Mouse (Mus musculus): ENCODE results near the gene Rpl6. TPM values are rescaled to one million over a fixed set of nuclear protein-coding genes. Genes with fewer than 3 reads are reported as not detected.
A peak's percentile ranks its signal among the peaks of the same experiment; 100 is the strongest.

Rpl6 gene
- polyA plus RNA-seq, 1 experiment from 2014 or later: 315 TPM

GRCm38 (mm10) chr5:121184375-121184774, 19.9 kb upstream of the Rpl6 start:
- H3K27me3 ChIP-seq (ENCODE audit: insufficient read depth, low read length): no peaks in the 10 kb centered on the region
- H3K27ac ChIP-seq (ENCODE audit: low read depth): no peak overlapping the region; the same call in 1 of the 2 replicates
- ATAC-seq (no peak), DNase-seq (no peak)
- H3K36me3 ChIP-seq (replicated peaks; ENCODE audit: insufficient read depth, low read length): no peaks in the 10 kb centered on the region
- no peak overlapping the region for H3K4me2 ChIP-seq (ENCODE audit: low read depth, low read length)
- WGBS (ENCODE audit: insufficient replicate concordance): 47% methylated on average over 2 of the region's 2 CpGs
- H3K4me3 ChIP-seq (ENCODE audit: low read depth, low read length): no peak overlapping the region
- H3K9me3 ChIP-seq (ENCODE audit: low read length): no peaks in the 10 kb centered on the region
- peaks cover 35% of the 10 kb centered on the region for H3K4me1 ChIP-seq (ENCODE audit: insufficient read depth)
- H3K9ac ChIP-seq (replicated peaks): no peak overlapping the region
- TF ChIP-seq CTCF (IDR thresholded peaks at IDR 0.05; ENCODE audit: low read depth) (no peak), EP300 (IDR thresholded peaks at IDR 0.05; ENCODE audit: low read depth) (no peak)

- 30% methylated on average over 11 of the region's 11 CpGs for WGBS (ENCODE audit: insufficient replicate concordance)
- peaks cover 38% of the 10 kb centered on the region for H3K4me1 ChIP-seq (ENCODE audit: insufficient read depth)
- H3K9ac ChIP-seq (replicated peaks): peak overlapping the region; percentile 34; the same call in 1 of the 2 replicates
- H3K27ac ChIP-seq (ENCODE audit: low read depth): peak overlapping the region; percentile 37
- no peaks in the 10 kb centered on the region for H3K36me3 ChIP-seq (replicated peaks; ENCODE audit: insufficient read depth, low read length)
- no peak overlapping the region for H3K4me3 ChIP-seq (ENCODE audit: low read depth, low read length)
- ATAC-seq (peak; percentile 72), DNase-seq (no peak)
- H3K27me3 ChIP-seq (ENCODE audit: insufficient read depth, low read length): no peaks in the 10 kb centered on the region
- peak overlapping the region; percentile 41; the same call in 1 of the 2 replicates for H3K4me2 ChIP-seq (ENCODE audit: low read depth, low read length)
- no peaks in the 10 kb centered on the region for H3K9me3 ChIP-seq (ENCODE audit: low read length)
- TF ChIP-seq CTCF (IDR thresholded peaks at IDR 0.05; ENCODE audit: low read depth) (no peak), EP300 (IDR thresholded peaks at IDR 0.05; ENCODE audit: low read depth) (0 out of 2 replicates have a peak, but pooled peaks have one; percentile 14)
These were observed 19.2 kb upstream of the Rpl6 start for GRCm38 (mm10) chr5:121184945-121185551.

- no peaks in the 10 kb centered on the region for H3K9me3 ChIP-seq (ENCODE audit: low read length)
- no peak overlapping the region for H3K4me3 ChIP-seq (ENCODE audit: low read depth, low read length)
- peaks cover 42% of the 10 kb centered on the region for H3K4me1 ChIP-seq (ENCODE audit: insufficient read depth)
- H3K9ac ChIP-seq (replicated peaks): no peak overlapping the region
- H3K27ac ChIP-seq (ENCODE audit: low read depth): no peak overlapping the region
- DNase-seq: no peak
- H3K4me2 ChIP-seq (ENCODE audit: low read depth, low read length): no peak overlapping the region
- 82% methylated on average over 8 of the region's 8 CpGs for WGBS (ENCODE audit: insufficient replicate concordance)
- H3K27me3 ChIP-seq (ENCODE audit: insufficient read depth, low read length): no peaks in the 10 kb centered on the region
- no peaks in the 10 kb centered on the region for H3K36me3 ChIP-seq (replicated peaks; ENCODE audit: insufficient read depth, low read length)
- TF ChIP-seq EP300 (IDR thresholded peaks at IDR 0.05; ENCODE audit: low read depth) (no peak), CTCF (IDR thresholded peaks at IDR 0.05; ENCODE audit: low read depth) (no peak)
- ATAC-seq: no peak
These were observed 16.7 kb upstream of the Rpl6 start for GRCm38 (mm10) chr5:121187580-121188001.

GRCm38 (mm10) chr5:121188265-121188664, 16.0 kb upstream of the Rpl6 start:
- ATAC-seq: no peak
- TF ChIP-seq CTCF (IDR thresholded peaks at IDR 0.05; ENCODE audit: low read depth): no peak
- TF ChIP-seq EP300 (IDR thresholded peaks at IDR 0.05; ENCODE audit: low read depth): no peak
- Histone ChIP-seq H3K9ac (replicated peaks) (no peak overlapping the region), H3K27ac (ENCODE audit: low read depth) (no peak overlapping the region), H3K4me2 (ENCODE audit: low read depth, low read length) (no peak overlapping the region), H3K27me3 (ENCODE audit: insufficient read depth, low read length) (no peaks in the 10 kb centered on the region), H3K36me3 (replicated peaks; ENCODE audit: insufficient read depth, low read length) (no peaks in the 10 kb centered on the region), H3K9me3 (ENCODE audit: low read length) (no peaks in the 10 kb centered on the region), H3K4me3 (ENCODE audit: low read depth, low read length) (no peak overlapping the region), H3K4me1 (ENCODE audit: insufficient read depth) (peaks cover 42% of the 10 kb centered on the region)
- WGBS (ENCODE audit: insufficient replicate concordance): 82% methylated on average over 9 of the region's 9 CpGs
- no peak for DNase-seq

GRCm38 (mm10) chr5:121189182-121189581, 15.1 kb upstream of the Rpl6 start:
- Histone ChIP-seq H3K9ac (replicated peaks) (0 out of 2 replicates have a peak overlapping the region, but pooled peaks have one; percentile 16), H3K36me3 (replicated peaks; ENCODE audit: insufficient read depth, low read length) (no peaks in the 10 kb centered on the region), H3K4me3 (ENCODE audit: low read depth, low read length) (no peak overlapping the region), H3K27ac (ENCODE audit: low read depth) (no peak overlapping the region), H3K4me2 (ENCODE audit: low read depth, low read length) (peak overlapping the region; percentile 47), H3K27me3 (ENCODE audit: insufficient read depth, low read length) (no peaks in the 10 kb centered on the region), H3K4me1 (ENCODE audit: insufficient read depth) (peaks cover 40% of the 10 kb centered on the region), H3K9me3 (ENCODE audit: low read length) (no peaks in the 10 kb centered on the region)
- DNase-seq: no peak
- ATAC-seq: no peak
- WGBS (ENCODE audit: insufficient replicate concordance): 70% methylated on average over 9 of the region's 9 CpGs
- TF ChIP-seq CTCF (IDR thresholded peaks at IDR 0.05; ENCODE audit: low read depth) (no peak), EP300 (IDR thresholded peaks at IDR 0.05; ENCODE audit: low read depth) (no peak)

GRCm38 (mm10) chr5:121190210-121190835, 14.0 kb upstream of the Rpl6 start:
- no peak for DNase-seq
- peak overlapping the region; percentile 78 for H3K27ac ChIP-seq (ENCODE audit: low read depth)
- WGBS (ENCODE audit: insufficient replicate concordance): 23% methylated on average over 21 of the region's 21 CpGs
- ATAC-seq: no peak
- H3K4me3 ChIP-seq (ENCODE audit: low read depth, low read length): peak overlapping the region; percentile 88
- H3K36me3 ChIP-seq (replicated peaks; ENCODE audit: insufficient read depth, low read length): no peaks in the 10 kb centered on the region
- TF ChIP-seq CTCF (IDR thresholded peaks at IDR 0.05; ENCODE audit: low read depth): no peak
- TF ChIP-seq EP300 (IDR thresholded peaks at IDR 0.05; ENCODE audit: low read depth): no peak
- H3K27me3 ChIP-seq (ENCODE audit: insufficient read depth, low read length): no peaks in the 10 kb centered on the region
- H3K4me2 ChIP-seq (ENCODE audit: low read depth, low read length): peak overlapping the region; percentile 81
- peak overlapping the region; percentile 98 for H3K9ac ChIP-seq (replicated peaks)
- H3K4me1 ChIP-seq (ENCODE audit: insufficient read depth): peaks cover 34% of the 10 kb centered on the region
- no peaks in the 10 kb centered on the region for H3K9me3 ChIP-seq (ENCODE audit: low read length)
